Mouse (Mus musculus) heart, embryonic 11.5 days (tissue): ENCODE data around the gene Ccdc171. TPM values are rescaled to one million over a fixed set of nuclear protein-coding genes. Genes with fewer than 3 reads are reported as not detected.

Experiments
- ATAC-seq: fragments of 200-750 bp; cut with Nextera tagmentation; replicated peaks from 2 replicates; pipeline ENCODE4 v1.8.0; 2017; ENCODE audit warnings: moderate library complexity; ENCODE audit not compliant: insufficient number of reproducible peaks, low FRiP score, low TSS enrichment
- H3K27ac ChIP-seq: fragments of 300-500 bp; sonication (generic); 2 replicates; pipeline ENCODE4 v1.5.1; 2014; ENCODE audit warnings: mild to moderate bottlenecking, low read depth, low read length
- H3K27me3 ChIP-seq: fragments of 300-500 bp; sonication (generic); 2 replicates; pipeline ENCODE4 v1.6.1; 2014; ENCODE audit warnings: mild to moderate bottlenecking, low read length, mixed read lengths; ENCODE audit not compliant: control insufficient read depth, insufficient read depth
- H3K36me3 ChIP-seq: fragments of 300-500 bp; sonication (generic); 2 replicates; pipeline ENCODE4 v1.6.1; 2014; ENCODE audit warnings: mild to moderate bottlenecking, low read length, moderate library complexity, mixed read lengths; ENCODE audit not compliant: control insufficient read depth, insufficient read depth
- H3K4me1 ChIP-seq: fragments of 300-500 bp; sonication (generic); 2 replicates; pipeline ENCODE4 v1.6.1; 2014; ENCODE audit warnings: low read length; ENCODE audit not compliant: control insufficient read depth, insufficient read depth
- H3K4me2 ChIP-seq: fragments of 300-500 bp; sonication (generic); 2 replicates; pipeline ENCODE4 v1.6.1; 2014; ENCODE audit warnings: mild to moderate bottlenecking, moderate library complexity
- H3K4me3 ChIP-seq: fragments of 300-500 bp; sonication (generic); 2 replicates; pipeline ENCODE4 v1.5.1; 2014; ENCODE audit warnings: low read depth, low read length
- H3K9ac ChIP-seq: fragments of 300-500 bp; sonication (generic); 2 replicates; pipeline ENCODE4 v1.6.1; 2014; ENCODE audit warnings: mild to moderate bottlenecking, low read depth, low read length, moderate library complexity
- H3K9me3 ChIP-seq: fragments of 300-500 bp; sonication (generic); replicated peaks from 2 replicates; pipeline ENCODE4 v1.6.1; 2016; ENCODE audit warnings: low read length; ENCODE audit not compliant: control insufficient read depth
- WGBS: fragments of 180-500 bp; shearing (Covaris S2); extraction: QIAGEN DNeasy Blood & Tissue Kit; methylation state at CpG from one replicate; pipeline ENCODE4 v1.1.7; 2014; ENCODE audit not compliant: insufficient replicate concordance; 5-methylcytosine and 5-hydroxymethylcytosine counted together
- polyA plus RNA-seq: library from polyadenylated mRNA; unstranded; fragments of >200 nt; fragmentation: Nextera tagmentation; extraction: Ambion mirVana; gene quantifications from 2 replicates; pipeline ENCODE4 v1.2.1, GENCODE M21; 2014

The Ccdc171 gene
- polyA plus RNA-seq, 1 experiment from 2014 or later: 4.9 TPM

DNA sequence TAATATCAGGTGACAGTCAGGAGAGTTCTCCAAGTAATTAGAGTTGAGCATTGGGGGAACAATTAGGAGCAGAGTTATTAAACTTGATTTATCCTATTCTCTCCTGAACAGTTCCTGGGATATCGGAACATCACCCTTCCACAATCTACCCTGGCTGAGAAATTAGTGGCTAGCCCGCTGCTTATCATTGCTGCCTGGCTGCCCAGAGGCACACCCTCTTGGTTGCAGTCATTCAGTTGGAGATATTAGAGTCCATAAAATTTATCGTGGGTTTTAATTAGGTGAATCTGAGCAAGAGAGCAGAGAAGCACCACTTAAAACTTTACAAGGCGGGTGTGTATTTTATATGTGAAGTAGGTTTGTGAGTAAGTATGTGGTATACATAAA lies 214.5 kb downstream of the Ccdc171 start:
- WGBS: 75% methylated on average over 4 of the region's 4 CpGs
- Histone ChIP-seq H3K4me3 (no peak overlapping the region), H3K4me1 (no peaks in the 10 kb centered on the region), H3K9me3 (no peaks in the 10 kb centered on the region), H3K27me3 (no peaks in the 10 kb centered on the region), H3K36me3 (no peaks in the 10 kb centered on the region), H3K4me2 (no peak overlapping the region), H3K27ac (no peak overlapping the region), H3K9ac (no peak overlapping the region)
- ATAC-seq: no peak

DNA sequence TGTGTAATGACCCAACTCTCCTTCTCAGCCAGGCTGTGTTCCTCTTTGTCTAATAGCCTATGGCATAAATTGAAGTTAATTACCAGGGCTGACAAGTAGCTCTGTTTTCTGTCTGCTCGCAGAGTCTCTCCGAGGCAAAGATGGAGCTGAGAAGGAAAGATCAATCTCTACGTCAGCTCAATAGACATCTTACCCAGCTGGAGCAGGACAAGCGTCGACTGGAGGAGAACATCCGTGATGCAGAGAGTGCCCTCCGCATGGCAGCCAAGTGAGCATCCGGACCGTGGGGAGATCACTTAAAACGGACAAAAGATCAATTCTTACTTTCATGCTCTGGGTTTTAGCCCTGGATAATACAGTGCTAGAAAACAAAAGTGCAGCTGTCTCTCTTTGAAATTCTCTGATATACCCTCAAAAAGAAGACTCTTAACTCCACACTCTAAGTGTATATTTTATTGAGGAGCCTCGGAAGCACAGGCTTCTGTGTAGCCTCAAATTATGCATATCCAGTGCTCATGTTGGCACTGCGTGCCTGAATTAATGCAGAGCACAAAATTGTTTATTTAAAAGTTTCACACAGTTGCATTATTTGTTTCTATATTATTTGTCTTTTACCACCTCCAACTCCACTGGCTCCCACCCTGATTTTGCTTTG lies 217.6 kb downstream of the Ccdc171 start:
- Histone ChIP-seq H3K4me1 (no peaks in the 10 kb centered on the region), H3K9me3 (no peaks in the 10 kb centered on the region), H3K4me2 (no peak overlapping the region), H3K36me3 (no peaks in the 10 kb centered on the region), H3K4me3 (no peak overlapping the region), H3K9ac (no peak overlapping the region), H3K27ac (no peak overlapping the region), H3K27me3 (no peaks in the 10 kb centered on the region)
- ATAC-seq: no peak
- 64% methylated on average over 12 of the region's 12 CpGs for WGBS

- no peak overlapping the region for H3K4me3 ChIP-seq
- no peaks in the 10 kb centered on the region for H3K9me3 ChIP-seq
- no peak overlapping the region for H3K27ac ChIP-seq
- WGBS: 88% methylated on average over 6 of the region's 6 CpGs
- no peaks in the 10 kb centered on the region; the same call in 1 of the 2 replicates for H3K4me1 ChIP-seq
- no peaks in the 10 kb centered on the region for H3K36me3 ChIP-seq
- no peak overlapping the region for H3K4me2 ChIP-seq
- H3K27me3 ChIP-seq: no peaks in the 10 kb centered on the region
- no peak for ATAC-seq
- no peak overlapping the region for H3K9ac ChIP-seq
Measured at GRCm38 (mm10) chr4:83775136-83775535, 249.8 kb downstream of the Ccdc171 start.

DNA sequence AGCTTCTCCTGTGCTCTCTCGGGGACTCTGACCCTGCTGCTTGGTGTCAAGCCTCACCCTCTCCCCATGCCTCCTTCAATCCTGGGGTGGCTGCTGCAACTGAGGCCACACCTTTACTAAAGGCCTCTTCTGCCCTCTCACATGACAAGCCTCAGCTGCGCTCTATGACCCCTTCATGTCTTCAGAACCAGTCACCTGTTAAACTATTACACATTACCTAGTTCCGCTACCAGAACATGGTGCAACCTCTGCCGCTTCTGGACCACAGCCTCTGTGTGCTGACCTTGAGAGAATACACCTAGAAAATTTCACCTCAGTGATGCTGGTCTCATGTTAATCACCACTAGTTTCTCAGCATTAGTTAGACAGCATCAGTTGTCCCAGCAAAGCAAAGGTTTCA lies 254.7 kb downstream of the Ccdc171 start:
- Histone ChIP-seq H3K36me3 (no peaks in the 10 kb centered on the region), H3K9ac (no peak overlapping the region), H3K27ac (no peak overlapping the region), H3K9me3 (no peaks in the 10 kb centered on the region), H3K4me3 (no peak overlapping the region), H3K4me2 (no peak overlapping the region), H3K27me3 (no peaks in the 10 kb centered on the region), H3K4me1 (no peaks in the 10 kb centered on the region; the same call in 1 of the 2 replicates)
- 90% methylated on average over 4 of the region's 4 CpGs for WGBS
- no peak for ATAC-seq

GRCm38 (mm10) chr4:83785115-83785514 lies 259.8 kb downstream of the Ccdc171 start:
- Histone ChIP-seq H3K36me3 (no peaks in the 10 kb centered on the region), H3K9ac (no peak overlapping the region), H3K9me3 (no peaks in the 10 kb centered on the region), H3K4me2 (no peak overlapping the region), H3K27me3 (no peaks in the 10 kb centered on the region), H3K27ac (no peak overlapping the region), H3K4me3 (no peak overlapping the region), H3K4me1 (no peaks in the 10 kb centered on the region)
- no peak for ATAC-seq
- WGBS: 79% methylated on average over 2 of the region's 2 CpGs

DNA sequence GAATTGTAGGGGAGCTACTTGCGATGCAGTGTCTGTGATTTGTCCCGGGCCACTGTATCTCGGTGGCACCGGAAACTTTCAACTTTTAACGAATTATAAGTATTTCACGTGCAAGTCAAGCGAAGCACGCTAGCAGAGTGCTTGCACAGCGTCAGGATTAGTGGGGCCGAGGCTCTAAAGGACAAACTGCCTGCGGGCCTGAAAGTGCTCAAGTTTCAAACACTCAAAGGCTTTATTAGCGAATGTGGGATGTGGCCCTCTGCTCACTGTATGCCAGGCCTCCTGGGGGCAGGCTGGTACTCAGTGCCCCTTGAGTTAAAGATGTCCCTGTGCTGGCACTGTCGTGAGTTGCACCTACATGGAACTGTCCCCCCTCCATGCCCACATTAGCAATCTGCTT lies 266.5 kb downstream of the Ccdc171 start:
- no peaks in the 10 kb centered on the region for H3K36me3 ChIP-seq
- no peak overlapping the region for H3K27ac ChIP-seq
- no peak for ATAC-seq
- no peaks in the 10 kb centered on the region for H3K9me3 ChIP-seq
- H3K4me2 ChIP-seq: no peak overlapping the region
- H3K4me1 ChIP-seq: no peaks in the 10 kb centered on the region
- no peaks in the 10 kb centered on the region; the same call in 1 of the 2 replicates for H3K27me3 ChIP-seq
- WGBS: 48% methylated on average over 13 of the region's 13 CpGs
- H3K4me3 ChIP-seq: no peak overlapping the region
- no peak overlapping the region for H3K9ac ChIP-seq

- ATAC-seq: no peak
- no peak overlapping the region for H3K9ac ChIP-seq
- H3K27ac ChIP-seq: no peak overlapping the region
- H3K4me1 ChIP-seq: no peaks in the 10 kb centered on the region
- no peaks in the 10 kb centered on the region for H3K36me3 ChIP-seq
- no peak overlapping the region for H3K4me2 ChIP-seq
- H3K9me3 ChIP-seq: no peaks in the 10 kb centered on the region
- H3K27me3 ChIP-seq: no peaks in the 10 kb centered on the region; the same call in 1 of the 2 replicates
- H3K4me3 ChIP-seq: no peak overlapping the region
- 32% methylated on average over 9 of the region's 9 CpGs for whole genome bisulfite sequencing
Measured at GRCm38 (mm10) chr4:83794315-83794922, 269.1 kb downstream of the Ccdc171 start.

DNA sequence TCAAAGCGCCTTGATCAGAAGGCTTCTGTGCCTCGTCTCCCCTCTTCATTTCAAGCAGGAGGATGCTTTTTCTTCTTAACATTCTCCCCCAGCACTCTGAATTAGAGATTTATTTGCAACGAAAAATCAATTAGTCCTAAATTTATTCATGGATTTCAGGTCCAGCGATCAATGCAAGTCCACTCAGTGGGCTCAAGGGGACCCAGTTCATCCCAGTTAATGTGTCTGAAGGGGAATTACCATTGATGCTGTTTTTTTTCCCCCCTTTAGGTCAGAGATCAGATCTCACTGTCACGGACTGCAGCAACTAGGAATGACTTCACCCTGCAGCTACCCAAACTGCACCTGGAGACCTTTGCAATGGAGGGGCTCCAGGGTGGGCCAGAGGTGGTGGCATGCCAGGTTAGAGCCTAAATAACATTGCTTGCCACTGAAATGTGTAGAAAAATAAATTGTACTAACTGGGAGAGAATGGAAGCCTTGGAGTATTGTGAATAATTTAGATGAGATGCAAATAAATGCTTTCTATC lies 269.6 kb downstream of the Ccdc171 start:
- no peaks in the 10 kb centered on the region for H3K36me3 ChIP-seq
- no peak overlapping the region for H3K4me2 ChIP-seq
- H3K27ac ChIP-seq: no peak overlapping the region
- H3K27me3 ChIP-seq: no peaks in the 10 kb centered on the region; the same call in 1 of the 2 replicates
- no peak overlapping the region for H3K4me3 ChIP-seq
- no peaks in the 10 kb centered on the region for H3K4me1 ChIP-seq
- no peaks in the 10 kb centered on the region for H3K9me3 ChIP-seq
- ATAC-seq: no peak
- WGBS: 66% methylated on average over 5 of the region's 5 CpGs
- H3K9ac ChIP-seq: no peak overlapping the region

GRCm38 (mm10) chr4:83797976-83798375 lies 272.6 kb downstream of the Ccdc171 start:
- no peaks in the 10 kb centered on the region for H3K4me1 ChIP-seq
- peaks cover 3% of the 10 kb centered on the region; the same call in 1 of the 2 replicates for H3K27me3 ChIP-seq
- H3K9me3 ChIP-seq: no peaks in the 10 kb centered on the region
- H3K4me3 ChIP-seq: no peak overlapping the region
- H3K4me2 ChIP-seq: no peak overlapping the region
- no peak overlapping the region for H3K27ac ChIP-seq
- H3K36me3 ChIP-seq: no peaks in the 10 kb centered on the region
- 74% methylated on average over 14 of the region's 14 CpGs for WGBS
- ATAC-seq: no peak
- H3K9ac ChIP-seq: no peak overlapping the region
